Mouse (Mus musculus) spleen, adult 18-20 months (tissue): ENCODE results near the gene Zmat5.

Source experiments
- DNase-seq, 2 experiments: peaks; one replicate each; pipeline ENCODE4 v3.0.0; 2022; ENCODE audit warnings: mixed read lengths in 2 of 2

Zmat5 gene

DNA sequence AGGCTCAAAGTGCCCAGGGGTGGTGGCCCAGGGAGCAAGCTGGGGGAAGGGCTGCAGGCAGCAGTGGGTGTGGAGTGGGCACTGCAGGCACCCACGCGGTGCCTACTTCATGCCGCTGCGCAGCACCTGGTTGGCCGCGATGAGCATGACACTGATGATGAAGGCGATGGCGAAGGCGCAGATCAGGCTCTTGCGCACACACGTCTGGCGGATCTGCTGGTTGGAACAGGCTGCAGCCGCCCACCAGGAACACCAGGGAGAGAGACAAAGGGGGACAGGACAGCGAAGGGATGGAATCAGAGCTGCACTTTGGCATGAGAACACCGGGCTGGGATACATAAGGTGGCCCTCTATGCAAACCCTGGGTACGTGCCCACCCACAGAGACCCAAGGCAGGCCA, 34.2 kb downstream of the Zmat5 start:
- no peak for DNase-seq

DNA sequence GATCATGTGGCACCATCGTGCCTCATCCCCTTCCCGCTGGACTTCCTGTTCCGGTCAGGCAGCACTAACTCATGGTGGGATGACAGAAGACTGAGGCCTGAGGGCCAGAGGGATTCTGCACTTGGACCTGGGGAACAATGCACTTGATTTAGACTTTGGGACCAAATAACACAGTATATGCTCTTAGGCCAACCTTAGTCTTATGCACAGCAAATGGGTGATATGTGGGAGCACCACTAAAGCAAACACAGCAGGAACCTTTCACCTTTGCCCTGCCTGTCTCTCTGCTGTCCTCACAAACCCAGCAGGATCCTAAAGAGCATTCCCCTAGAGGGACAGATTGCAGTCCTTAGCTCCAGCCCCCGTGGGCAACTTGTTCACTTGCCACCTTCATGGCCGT, 36.3 kb downstream of the Zmat5 start:
- DNase-seq: no peak

DNA sequence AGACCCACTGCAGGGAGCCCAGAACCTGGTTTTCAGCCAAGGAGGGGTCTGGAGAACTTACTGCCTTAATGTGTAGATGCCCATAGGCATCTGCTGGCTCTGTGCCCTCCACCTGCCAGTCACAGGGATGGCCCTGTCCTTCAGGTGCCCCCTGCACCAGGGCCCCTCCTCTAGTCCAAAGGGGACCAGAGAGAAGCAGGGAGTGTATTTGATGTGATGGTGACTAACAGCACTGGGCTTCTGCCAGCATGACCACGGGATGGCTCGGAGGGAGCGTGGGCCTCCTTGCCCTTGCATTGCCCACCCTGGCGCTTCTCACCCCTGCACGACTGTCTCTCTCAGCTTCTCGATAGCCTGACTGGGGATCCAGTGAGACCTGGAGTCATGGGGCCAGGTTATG, 40.2 kb downstream of the Zmat5 start:
- DNase-seq: no peak

DNA sequence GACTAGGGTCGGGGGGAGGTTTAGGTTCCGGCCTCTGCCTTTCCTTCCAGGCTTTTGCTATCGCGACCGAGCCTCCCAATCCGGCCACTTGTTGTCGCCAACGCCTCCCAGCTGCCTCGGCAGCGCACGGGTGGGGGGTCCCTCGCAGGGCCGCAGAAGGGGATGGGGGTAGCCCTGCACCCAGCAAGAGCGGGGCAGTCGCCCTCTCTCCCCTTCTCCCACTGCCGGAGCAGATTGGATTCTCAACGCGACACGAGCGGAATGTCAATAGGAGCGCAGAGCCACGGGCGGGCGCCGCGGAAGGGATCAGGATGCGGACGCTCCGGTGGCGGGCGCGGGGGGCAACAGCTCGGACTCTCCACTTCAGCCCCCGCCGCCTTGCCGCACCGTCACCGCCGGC, 41.5 kb downstream of the Zmat5 start:
- DNase-seq: no peak

DNA sequence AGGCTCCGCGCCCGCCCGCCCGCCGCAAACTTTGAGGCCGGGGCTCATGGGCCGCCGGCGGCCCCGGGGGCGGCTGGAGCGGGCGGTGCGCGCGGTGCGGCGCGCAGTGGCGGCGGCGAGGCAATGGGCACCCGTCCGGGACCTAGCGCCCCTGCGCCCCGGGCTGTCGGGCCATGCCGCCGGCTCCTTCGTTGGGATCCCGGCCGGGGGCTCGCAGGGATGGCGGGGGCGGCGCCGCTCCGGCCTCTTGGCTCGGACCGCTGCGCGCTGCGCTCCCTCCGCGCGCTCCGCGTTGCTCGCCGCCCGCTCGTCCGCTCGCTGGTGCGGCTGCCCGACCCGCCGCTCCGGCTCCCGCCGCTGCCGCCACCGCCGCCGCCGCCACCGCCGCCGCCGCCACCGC, 42.3 kb downstream of the Zmat5 start, which contains the start of gene Cabp7:
Gene Cabp7 (minus strand): TSS at position 46 of the 400 bp plus-strand sequence.
- no peak for DNase-seq

DNA sequence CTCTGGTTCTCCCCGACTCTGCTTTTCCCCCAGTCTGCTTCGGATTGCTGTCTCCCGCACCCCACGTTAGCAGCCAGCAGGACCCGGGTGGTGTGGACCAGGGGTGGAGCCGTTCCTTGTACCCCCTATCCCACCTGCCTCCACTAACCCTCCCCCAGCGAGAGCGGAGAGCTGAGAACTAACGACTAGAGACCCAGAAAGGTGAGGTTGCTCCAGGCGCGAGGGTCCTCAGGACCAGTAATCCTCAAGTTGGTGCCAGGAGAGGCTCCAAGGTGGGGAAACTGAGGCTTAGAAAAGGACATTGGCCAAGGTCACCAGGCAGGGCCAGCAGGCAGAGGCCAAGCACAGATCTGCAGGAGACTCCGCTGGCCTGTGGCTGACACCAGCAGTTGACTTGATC, 42.8 kb downstream of the Zmat5 start:
- no peak for DNase-seq

DNA sequence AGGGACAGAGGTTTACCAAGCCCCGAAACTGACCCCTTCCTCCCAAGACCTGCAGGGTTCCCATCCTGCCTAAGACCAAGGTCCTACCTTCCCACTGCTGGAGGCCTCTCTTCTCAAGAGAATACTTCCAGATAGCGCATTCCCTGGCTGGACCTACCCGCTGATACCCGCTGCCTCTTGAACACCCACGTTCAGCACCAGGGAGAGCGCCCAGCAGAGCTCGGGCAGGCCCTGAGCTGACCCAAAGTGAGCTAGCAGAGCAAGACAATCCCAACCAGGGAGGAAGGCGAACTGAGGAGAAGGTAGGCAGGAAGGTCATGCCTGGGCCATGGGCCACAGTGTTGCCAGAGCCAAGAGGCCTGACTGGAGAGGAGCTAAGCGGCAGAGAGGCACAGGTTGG, 45.8 kb downstream of the Zmat5 start:
- peak in 1 of 2 experiments; percentile 15 for DNase-seq

DNA sequence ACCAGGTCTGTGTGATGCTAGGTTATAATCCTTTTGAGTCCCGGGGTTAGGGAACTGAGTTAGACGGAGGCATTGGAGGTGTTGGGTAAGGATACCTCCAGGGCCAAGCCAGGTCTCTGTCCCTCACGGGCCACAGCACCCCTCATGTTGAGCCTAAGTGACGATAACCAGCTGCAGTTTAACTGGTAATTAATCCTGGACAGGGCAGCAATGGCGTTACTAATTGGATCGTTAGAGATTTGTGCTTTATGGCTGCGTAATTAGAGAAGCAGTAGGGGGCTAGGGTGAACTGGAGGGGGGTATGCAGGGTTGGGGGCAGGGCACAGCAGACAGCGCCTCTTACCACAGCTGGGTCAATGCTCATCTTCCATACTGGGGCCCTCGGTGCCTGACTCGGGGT, 48.4 kb downstream of the Zmat5 start:
- no peak for DNase-seq

DNA sequence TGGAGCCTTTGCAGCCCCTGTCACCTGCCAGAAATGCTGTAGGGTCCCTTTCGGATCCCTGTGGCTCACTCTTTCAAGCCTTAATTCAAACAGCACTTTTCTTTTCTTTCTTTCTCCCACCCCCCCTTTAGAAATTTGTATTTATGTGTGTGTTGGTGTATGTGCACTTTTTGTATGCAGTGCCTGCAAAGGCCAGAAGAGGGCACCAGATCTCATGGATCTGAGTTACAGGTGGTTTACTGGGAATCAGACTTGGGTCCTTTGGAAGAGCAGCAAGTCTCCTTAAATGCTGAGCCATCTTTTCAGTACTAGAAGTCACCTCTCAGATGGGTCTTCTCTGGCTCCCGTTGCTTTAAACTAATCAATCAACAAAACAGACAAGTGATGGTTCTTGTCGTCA, 49.6 kb downstream of the Zmat5 start:
- DNase-seq: no peak

DNA sequence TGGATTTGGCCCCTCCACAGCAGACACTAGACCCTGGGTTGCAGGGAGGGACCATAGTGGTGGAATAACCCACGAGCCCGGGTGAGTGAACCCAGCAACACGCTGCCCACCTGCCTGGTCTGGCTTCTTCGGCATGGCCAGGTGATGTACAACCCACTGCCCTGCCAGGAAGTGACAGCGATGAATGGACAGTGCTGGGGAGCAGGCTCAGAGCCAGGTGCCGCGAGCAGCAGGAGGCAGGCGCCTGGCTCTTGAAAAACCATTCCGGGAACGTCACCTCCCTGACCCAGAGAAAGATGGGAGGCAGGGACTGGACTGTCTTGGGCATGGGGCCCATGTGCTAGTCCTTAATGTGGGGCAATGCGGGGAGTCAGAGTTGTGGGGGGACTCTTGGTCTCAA, 50.4 kb downstream of the Zmat5 start:
- DNase-seq: no peak

DNA sequence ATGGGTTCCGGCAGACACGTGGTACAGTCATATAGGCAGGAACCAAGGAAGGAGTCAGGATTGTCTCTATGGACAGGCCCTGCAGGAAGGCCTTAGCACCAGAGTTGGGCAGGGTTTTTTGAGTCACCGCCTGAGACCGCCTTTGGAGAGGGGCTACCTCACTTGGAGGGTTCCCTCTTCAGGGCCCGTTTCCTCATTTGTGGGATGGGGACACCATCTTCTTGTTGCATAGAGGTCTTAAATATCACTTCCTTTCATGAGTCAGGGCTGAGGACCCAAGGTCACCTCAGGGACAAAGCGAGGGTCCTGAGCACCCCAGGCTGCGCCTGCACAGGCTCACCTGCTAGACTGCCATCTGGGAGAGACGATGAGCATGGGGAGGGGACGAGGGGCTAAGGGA, 52.0 kb downstream of the Zmat5 start:
- DNase-seq: no peak

DNA sequence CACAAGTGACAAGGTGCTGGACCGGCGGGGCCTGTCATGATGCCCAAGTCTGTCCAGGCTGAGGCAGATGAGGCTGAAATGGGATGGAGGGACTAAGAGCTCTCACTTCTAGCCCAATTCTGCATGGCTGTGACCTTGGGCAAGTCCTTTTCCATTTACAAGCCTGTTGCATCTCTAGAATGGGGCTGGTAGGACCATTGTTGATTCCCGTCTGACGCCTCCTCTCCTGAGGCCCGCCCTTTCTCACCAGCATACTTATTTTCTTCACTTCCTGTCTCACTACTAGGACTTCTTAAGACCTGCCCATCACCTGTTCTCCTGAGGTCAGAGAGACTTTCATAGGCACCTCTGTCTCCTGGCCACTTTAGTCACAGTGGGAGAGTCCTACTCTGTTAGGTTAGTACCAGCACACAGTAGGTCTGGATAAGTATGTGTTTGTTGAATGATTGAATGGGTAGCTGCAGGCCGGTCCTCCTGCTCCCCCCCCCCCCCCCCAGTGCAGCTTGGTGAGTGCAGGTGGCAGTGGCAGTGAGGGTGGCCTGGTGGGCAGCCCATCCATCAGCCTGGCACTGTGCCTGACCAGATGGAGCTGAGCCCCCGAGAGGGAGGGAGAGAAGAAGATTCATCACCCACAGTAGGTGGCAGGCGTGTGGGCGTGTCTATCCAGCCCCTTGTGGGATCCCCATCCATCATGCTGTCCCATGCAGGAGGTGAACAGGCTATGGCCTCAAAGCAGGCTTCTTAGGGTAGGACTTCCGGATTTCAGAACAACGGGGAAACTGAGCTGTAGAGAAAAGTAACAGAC, 52.7 kb downstream of the Zmat5 start:
- no peak for DNase-seq

DNA sequence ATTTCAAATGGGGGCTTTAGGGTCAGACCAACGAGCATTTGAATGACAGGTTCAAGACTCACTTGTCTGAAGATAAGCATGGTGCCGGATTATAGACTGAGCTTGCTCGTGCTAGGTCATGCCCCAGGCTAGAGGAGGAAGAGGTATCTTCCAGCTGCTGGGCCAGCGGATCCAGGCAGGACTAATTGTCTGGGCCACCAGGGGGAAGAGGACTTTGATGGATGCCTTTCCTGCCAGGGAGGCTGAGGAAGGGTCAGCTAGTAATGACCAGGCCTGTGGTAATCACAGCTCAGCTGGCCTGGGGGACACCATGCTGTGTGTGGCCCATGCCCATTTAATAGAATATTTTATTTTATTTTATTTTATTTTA, 53.3 kb downstream of the Zmat5 start:
- no peak for DNase-seq

DNA sequence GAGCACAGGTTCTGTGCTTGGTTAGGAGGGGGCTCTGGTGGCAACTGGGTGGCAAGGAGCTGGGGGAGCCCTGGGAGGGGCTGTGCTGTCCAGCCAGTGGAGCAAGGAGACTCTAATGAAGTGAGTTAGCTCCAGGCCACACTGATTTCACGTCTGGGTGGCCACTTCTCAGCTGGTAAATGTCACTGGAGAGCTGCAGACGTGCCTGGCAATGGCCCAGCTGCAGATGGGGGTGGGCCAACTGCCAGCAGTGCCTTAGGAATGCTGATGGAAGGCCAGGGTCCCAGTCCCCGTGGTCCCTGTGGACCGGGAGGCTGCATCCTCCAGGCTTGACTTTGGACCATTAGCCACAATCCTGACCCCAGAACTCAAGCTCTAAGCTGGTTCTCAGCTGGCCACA, 56.0 kb downstream of the Zmat5 start:
- DNase-seq: no peak

DNA sequence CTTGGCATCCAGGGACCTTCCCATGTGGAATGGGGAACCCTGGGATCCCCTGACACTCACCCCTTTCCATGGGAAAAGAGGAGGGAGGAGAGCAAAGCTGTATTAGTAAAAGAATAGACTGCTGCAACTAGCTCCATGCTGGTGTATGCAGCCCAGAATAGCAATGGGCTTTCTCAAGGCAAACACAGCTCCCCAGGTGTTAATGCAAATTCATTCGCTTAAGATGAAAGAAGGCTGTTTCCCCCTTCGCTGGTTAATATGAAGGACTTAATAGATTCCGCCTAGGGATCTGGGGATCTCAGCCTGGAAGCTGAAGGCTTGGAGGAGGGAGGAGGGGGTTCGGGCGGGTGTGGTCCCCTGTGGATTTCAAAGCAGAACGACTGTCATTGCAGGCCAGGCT, 57.5 kb downstream of the Zmat5 start:
- no peak for DNase-seq

DNA sequence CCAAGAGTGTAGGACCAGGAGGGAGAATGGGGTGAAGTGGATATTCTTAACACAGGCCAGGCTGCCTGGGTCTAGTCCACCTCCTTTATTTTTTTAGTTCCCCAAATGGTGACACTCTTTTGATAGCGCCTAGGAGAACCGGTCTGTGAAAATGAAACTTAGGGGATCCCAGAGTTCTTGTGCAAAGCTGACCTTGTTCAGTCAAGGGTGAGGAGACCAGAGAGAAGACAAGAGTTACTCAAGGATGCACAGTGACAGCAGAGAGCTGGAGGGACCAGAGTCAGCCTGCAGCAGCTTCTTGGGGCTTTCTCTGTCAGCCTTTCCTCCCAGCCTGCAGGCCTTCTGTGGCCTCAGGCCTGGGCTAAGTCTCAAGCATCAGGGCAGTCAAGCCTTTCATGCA, 58.0 kb downstream of the Zmat5 start:
- no peak for DNase-seq

DNA sequence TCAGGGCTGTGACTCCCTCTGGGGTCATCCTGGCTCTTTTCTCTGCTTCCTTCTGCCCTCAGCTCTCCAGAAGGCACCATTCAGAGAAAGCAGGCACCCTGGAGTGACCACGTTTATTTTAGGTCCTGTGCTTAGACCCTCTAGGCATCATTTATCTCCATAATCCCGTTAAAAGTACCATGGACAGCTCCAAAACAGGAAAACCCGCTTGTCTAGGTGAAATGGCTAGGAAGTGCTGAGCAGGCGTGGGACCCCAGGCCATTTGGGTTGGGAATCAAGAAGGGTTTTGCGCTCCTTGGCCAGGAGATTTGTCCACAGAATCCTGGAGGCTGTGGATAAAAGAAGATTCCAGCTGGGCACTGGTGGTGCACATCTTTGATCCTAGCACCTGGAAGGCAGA, 59.2 kb downstream of the Zmat5 start:
- no peak for DNase-seq

DNA sequence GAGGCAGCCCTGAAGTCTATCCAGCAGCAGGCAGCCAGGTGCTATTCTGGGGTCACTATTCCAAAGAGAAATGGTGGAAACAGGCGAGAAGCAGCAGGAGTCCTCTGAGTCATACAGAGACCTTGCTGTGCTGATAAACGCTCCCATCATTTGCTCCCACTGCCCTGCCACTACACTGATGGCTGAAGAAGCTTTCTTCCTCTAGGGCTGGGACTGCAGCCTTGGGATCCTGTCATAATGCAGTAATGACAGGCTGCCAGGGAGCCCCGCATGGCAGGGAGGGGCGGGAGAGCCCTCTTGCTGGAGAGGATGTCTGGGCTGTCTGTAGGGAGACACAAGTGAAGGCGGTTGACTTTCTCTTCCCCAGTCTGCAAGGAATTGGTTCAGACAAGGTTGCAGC, 60.0 kb downstream of the Zmat5 start:
- DNase-seq: no peak

DNA sequence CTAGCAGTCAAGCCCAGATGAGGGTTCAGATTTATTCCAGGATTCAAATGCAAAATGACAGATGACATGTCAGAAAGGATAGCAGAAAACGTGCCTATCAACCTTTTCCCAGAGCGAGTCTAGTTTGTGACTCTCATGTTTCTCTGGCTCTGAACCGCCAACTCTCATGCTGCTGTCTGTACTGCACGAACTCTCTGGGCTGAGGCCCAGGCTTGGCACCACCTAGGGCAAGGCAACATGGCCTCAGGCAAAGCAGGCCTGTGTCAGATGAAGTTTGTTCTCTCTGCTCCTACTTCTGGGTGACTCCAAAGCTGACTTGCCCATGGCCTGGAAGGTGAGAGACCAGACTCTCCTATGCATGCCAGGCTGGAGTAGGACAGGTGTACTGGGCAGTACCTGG, 63.9 kb downstream of the Zmat5 start:
- DNase-seq: no peak

DNA sequence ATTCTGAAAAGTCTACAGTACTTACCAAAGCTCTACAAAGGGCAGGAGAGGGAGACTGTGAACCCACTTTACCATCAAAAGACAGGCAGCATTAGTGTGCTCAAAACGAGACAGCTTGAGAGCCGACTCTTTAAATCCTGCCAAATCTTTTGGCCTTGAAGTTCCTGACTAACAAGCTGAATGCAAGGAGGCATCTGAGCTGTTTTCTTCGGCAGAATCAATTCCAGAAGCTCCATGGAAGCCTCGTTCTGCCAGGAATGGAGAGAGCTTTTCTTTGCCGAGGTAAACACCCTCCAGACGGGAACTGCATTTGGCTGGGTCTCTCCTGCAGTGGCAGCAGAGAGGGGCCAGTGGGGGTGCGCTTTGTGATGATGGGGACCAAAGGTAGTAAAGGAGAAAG, 64.8 kb downstream of the Zmat5 start:
- no peak for DNase-seq

DNA sequence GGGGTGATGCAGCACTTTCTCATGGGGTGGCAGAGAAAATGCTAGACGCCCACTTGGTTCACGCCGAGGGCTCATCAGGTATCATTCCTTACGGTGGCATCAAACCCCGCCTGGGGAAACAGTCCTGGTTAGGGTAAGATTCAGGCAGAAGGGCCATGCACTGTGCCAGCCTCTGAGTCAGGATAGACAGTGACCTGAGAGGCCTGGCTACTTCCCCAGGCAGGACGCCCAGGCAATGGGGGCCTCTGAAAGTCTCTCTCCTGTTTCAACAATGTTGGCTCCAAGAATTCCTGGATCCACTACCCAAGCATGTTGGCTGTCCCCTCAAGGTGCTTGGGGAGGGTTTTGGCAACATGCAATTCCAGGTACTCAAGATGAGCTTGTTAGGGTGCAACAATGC, 65.4 kb downstream of the Zmat5 start:
- DNase-seq: no peak

DNA sequence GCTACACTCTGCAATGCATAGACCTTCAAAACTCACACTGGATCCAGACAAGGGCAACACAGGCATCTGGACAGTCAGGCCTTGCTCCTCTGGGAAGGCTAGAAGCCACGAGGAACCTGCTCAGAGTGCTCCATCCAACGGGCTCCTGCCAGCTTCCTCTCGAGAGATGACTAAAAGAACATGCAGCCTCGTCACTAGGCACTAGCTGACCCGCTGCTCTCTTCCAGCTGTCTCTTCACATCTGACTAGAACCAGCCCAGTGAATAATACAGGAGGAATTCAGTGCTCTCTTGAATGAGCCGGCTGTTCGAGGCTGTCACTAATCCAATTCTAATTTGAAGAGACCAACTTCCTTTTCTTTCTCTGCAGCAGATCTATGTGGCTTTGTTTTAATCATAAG, 67.3 kb downstream of the Zmat5 start:
- no peak for DNase-seq

DNA sequence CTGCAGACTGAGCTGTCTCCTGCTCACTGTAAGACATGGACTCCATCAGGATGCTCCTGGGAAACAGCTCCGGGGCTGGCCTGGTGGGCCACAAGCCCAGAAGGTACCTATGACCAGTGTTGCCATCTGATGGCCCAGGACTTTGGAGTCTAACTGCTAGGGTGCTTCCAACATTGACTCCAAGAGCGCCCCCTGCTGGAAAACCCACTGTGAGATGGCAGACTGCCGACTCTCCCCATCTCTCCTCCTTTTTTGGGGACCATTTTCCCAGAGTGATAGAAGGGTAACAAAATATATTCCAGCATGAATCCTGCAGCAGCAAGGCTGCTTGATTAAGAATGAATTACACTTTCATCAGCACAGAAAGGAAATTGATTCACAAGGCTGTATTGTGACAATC, 68.4 kb downstream of the Zmat5 start:
- DNase-seq: peak; percentile 17 to 69

DNA sequence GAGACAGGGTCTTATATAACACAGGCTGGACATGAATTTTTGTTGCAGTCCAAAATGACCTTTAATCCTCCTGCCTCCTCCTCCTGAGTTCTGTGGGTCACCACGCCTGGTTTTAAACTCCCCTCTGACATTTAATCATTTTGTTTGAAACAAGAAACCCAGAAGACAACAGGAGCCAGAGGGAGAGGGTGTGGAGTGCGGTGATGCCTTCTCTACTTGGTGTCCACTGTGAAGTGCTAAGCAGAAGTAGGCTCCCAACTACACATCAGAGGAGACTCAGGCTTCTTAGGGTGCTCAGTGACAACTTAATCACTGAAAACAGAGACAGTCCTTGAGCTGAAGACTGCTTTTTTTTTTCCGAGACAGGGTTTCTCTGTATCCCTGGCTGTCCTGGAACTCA, 76.4 kb downstream of the Zmat5 start:
- no peak for DNase-seq

DNA sequence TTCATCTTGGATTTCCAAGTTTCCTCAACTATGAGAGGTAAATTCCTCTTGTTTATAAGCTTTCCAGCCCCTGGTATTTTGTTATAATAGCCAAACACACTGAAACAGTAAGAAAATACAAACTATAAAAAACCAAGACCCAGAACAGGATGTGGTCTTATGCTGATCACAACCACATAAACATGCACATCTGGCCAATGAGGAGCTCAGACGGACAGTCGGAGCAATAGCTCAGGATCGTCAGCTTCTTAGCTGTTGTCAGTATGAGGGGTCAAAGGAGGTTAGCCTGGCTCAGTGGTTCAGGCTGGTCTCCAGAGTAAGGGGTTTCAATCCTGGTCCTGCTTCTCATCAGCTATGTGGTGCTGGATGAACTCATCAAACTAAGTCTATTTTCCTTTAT, 78.6 kb downstream of the Zmat5 start:
- DNase-seq: no peak
